Mouse (Mus musculus): ENCODE data around the gene Wfdc6b. TPM values are rescaled to one million over a fixed set of nuclear protein-coding genes. Genes with fewer than 3 reads are reported as not detected.
"Not testable (repeated sequence)": the region's sequence is repeated elsewhere in the genome, so short reads cannot be mapped to it uniquely, and the experiment has no call there.

The Wfdc6b gene
- polyA plus RNA-seq (2015; fragmentation: Nextera tagmentation; extraction: Ambion mirVana): not detected in 2 replicates

DNA sequence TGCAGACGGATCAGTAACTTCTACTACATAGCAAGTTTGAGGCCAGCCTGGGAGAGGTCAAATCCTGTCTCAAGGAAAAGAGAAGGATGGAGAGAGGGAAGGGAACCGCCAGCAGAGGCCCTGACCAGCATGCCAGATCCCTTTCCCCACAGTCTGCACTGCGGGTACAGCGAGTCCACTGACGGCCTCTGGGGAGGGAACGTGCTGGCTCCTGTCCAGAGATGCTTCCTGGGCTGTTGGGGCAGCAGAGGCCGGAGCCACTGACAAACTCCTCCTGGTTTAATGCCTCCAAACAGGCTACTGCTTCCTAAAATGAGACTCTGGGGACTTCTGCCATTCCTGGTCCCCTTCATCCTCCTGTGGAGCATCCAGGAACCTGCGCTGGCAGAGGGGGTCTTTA is at the start of gene Wfdc6b, which contains the start of gene Wfdc8:
Wfdc6b (plus strand) TSS at position 52 of the 400 bp plus-strand sequence.
Wfdc8 (minus strand) TSS at position 156 of the 400 bp plus-strand sequence.
- not testable (repeated sequence) for H3K4me2 ChIP-seq; H3K9ac ChIP-seq; H3K36me3 ChIP-seq; DNase-seq; H3K27ac ChIP-seq; H3K27me3 ChIP-seq; H3K4me1 ChIP-seq (replicated peaks); H3K4me3 ChIP-seq (replicated peaks); H3K9me3 ChIP-seq (replicated peaks); ATAC-seq (ENCODE audit: low read depth)
- 54% methylated on average over 8 of the region's 8 CpGs for WGBS (ENCODE audit: insufficient replicate concordance)

DNA sequence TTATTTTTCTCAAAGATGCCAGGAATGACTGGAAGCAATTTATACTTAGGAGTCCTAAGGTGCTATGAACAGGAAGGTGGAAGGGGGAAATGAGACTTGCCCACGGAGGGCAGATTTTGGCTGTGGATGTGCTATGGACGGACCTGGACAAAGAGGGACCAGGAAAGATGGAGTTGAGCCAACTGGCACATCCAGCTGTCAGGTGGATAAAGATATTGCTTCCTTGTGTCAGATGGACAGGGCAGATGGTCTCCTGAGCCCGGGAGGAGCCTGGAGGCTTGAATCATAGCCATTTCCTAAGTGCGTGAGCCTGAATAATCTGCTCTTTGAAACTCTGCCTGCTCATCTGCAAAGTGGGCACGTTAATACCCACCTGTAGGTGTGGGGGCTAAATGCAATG is 49.0 kb upstream of the Wfdc6b start:
- H3K27ac ChIP-seq: no peak overlapping the region
- 39% methylated on average over 5 of the region's 5 CpGs for WGBS (ENCODE audit: insufficient replicate concordance)
- no peak overlapping the region for H3K9ac ChIP-seq
- H3K4me2 ChIP-seq: no peak overlapping the region
- DNase-seq (no peak), ATAC-seq (ENCODE audit: low read depth) (no peak)
- H3K4me3 ChIP-seq (replicated peaks): no peak overlapping the region
- H3K4me1 ChIP-seq (replicated peaks): no peaks in the 10 kb centered on the region
- no peaks in the 10 kb centered on the region; the same call in 1 of the 2 replicates for H3K9me3 ChIP-seq (replicated peaks)
- no peaks in the 10 kb centered on the region for H3K36me3 ChIP-seq
- H3K27me3 ChIP-seq: peaks cover 49% of the 10 kb centered on the region

DNA sequence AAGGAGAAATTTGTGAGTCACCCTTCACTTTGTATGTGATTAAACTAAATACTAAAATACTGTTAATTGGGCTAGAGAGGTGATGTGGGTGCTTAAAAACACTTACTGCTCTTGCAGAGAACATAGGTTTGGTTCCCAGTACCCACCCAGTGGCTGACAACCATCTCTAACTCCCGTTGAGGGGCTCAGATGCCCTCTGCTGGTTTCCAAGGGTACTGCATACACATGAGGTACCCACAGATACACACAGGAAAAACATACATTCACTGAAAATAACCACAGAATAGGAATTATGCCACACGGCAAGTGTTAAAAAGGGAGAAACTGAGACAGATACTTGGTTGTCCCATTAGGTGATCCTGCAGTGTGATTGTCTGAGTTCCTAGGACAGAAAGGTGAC is 46.3 kb upstream of the Wfdc6b start:
- H3K36me3 ChIP-seq: no peaks in the 10 kb centered on the region
- 48% methylated on average over 2 of the region's 2 CpGs for WGBS (ENCODE audit: insufficient replicate concordance)
- no peak overlapping the region for H3K4me2 ChIP-seq
- no peaks in the 10 kb centered on the region; the same call in 1 of the 2 replicates for H3K9me3 ChIP-seq (replicated peaks)
- H3K4me1 ChIP-seq (replicated peaks): no peaks in the 10 kb centered on the region
- DNase-seq: no peak
- no peak for ATAC-seq (ENCODE audit: low read depth)
- no peak overlapping the region for H3K9ac ChIP-seq
- no peak overlapping the region for H3K4me3 ChIP-seq (replicated peaks)
- peaks cover 37% of the 10 kb centered on the region for H3K27me3 ChIP-seq
- H3K27ac ChIP-seq: no peak overlapping the region

DNA sequence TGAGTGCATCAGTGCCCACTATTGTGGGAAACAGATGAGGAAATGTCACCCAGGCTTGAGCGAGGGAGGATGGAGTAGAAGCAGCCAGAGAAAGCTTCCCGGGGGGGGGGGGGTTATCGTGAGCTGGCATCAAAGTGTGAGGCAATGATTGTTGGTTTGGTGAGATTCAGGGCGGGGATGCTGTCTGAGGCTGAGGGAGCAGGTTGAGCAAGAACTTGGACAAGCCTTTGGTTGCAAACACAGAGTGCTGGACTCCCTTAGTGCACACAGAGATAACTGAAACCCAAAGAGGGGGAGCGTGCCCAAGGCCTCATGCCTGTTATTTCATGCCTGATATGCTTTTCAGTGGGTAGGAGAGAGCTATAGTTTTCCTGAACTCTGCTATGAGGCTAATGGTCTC is 45.9 kb upstream of the Wfdc6b start:
- WGBS (ENCODE audit: insufficient replicate concordance): 61% methylated on average over 5 of the region's 5 CpGs
- Histone ChIP-seq H3K27ac (no peak overlapping the region), H3K36me3 (no peaks in the 10 kb centered on the region), H3K4me2 (no peak overlapping the region), H3K9me3 (replicated peaks) (no peaks in the 10 kb centered on the region; the same call in 1 of the 2 replicates), H3K9ac (no peak overlapping the region), H3K4me1 (replicated peaks) (no peaks in the 10 kb centered on the region), H3K27me3 (peaks cover 32% of the 10 kb centered on the region), H3K4me3 (replicated peaks) (no peak overlapping the region)
- no peak for DNase-seq
- no peak for ATAC-seq (ENCODE audit: low read depth)

DNA sequence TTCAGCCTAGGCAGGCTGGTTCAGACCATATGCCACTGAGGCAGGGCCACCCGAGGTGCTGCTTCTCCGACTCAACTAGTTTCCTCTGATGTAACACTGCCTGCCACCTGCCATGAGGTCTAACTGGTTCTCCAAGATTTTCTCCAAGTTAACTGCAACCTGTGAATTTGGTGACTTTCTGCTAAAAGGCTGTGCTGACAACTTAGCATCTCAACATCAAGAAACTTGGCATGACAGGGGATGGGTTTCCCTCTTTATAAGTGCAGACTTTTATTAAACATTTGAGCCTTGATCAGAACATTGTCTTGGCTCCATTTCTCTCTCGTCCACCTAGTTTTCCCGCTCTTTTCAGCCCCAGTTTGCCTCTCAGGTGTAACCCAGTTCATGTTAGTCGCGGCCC is 40.0 kb upstream of the Wfdc6b start, which contains the start of gene Spint3:
Spint3 (minus strand) TSS at position 101 of the 400 bp plus-strand sequence.
- WGBS (ENCODE audit: insufficient replicate concordance): 59% methylated on average over 6 of the region's 6 CpGs
- H3K9ac ChIP-seq; ATAC-seq (ENCODE audit: low read depth): not testable (repeated sequence)

DNA sequence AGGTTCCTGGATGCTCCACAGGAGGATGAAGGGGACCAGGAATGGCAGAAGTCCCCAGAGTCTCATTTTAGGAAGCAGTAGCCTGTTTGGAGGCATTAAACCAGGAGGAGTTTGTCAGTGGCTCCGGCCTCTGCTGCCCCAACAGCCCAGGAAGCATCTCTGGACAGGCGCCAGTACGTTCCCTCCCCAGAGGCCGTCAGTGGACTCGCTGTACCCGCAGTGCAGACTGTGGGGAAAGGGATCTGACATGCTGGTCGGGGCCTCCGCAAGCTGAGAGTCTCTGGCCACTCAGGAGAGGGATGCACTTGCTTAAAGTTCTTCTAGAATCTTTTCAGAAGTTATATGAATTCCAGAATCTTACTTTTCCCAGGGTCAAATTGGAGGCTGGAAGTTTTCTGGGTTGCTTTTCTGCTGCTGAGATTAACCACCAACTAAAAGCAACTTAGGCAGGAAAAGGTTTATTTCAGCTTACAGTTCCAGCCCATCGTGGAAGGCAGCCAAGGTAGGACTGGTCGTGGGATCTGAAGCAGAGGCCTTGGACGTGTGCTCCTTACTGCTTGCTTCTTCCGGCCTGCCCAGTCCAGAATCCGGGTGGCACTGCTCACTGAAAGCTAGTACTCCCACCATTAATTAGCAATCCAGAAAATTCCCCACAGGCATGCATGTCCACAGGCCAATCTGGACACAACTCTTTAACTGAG is 28.1 kb upstream of the Wfdc6b start, which contains the start of gene Wfdc6a:
Wfdc6a (minus strand) TSS at position 423 of the 701 bp plus-strand sequence.
- not testable (repeated sequence) for H3K27me3 ChIP-seq; DNase-seq; H3K9me3 ChIP-seq (replicated peaks); H3K36me3 ChIP-seq; ATAC-seq (ENCODE audit: low read depth); H3K4me2 ChIP-seq; H3K27ac ChIP-seq; H3K4me1 ChIP-seq (replicated peaks); H3K9ac ChIP-seq; H3K4me3 ChIP-seq (replicated peaks)
- WGBS (ENCODE audit: insufficient replicate concordance): 64% methylated on average over 13 of the region's 13 CpGs

More for the DNA sequence above, 40.0 kb upstream of the Wfdc6b start, which contains the start of gene Spint3:
- not testable (repeated sequence) for H3K4me3 ChIP-seq (replicated peaks); H3K27ac ChIP-seq; DNase-seq; H3K4me1 ChIP-seq (replicated peaks); H3K27me3 ChIP-seq; H3K4me2 ChIP-seq; H3K36me3 ChIP-seq; H3K9me3 ChIP-seq (replicated peaks)

DNA sequence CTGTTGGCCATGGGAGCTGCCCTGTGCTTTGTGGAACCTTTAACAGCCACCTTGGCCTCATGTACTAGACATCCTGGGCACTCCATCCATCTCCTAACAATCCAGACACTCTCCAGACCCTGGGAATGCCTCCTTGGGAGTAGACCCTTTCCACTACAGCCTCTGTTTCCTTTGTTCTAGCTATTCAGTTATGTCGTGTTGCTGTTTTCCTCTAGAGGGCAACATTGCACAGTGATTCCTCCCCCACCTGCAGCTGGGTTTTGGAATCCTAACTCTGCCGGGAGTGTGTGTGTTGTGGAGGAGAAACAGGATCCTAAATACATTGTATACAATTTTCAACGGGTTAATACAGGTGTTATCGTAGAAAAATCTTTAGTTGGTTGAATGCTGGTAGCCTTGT is 21.3 kb upstream of the Wfdc6b start:
- WGBS (ENCODE audit: insufficient replicate concordance): 7% methylated on average over 4 of the region's 4 CpGs
- no peaks in the 10 kb centered on the region for H3K9me3 ChIP-seq (replicated peaks)
- H3K4me3 ChIP-seq (replicated peaks): no peak overlapping the region
- no peak for DNase-seq
- H3K4me2 ChIP-seq: no peak overlapping the region
- H3K36me3 ChIP-seq: no peaks in the 10 kb centered on the region
- no peak overlapping the region for H3K9ac ChIP-seq
- no peak for ATAC-seq (ENCODE audit: low read depth)
- H3K27me3 ChIP-seq: no peaks in the 10 kb centered on the region
- H3K4me1 ChIP-seq (replicated peaks): no peaks in the 10 kb centered on the region
- no peak overlapping the region for H3K27ac ChIP-seq

DNA sequence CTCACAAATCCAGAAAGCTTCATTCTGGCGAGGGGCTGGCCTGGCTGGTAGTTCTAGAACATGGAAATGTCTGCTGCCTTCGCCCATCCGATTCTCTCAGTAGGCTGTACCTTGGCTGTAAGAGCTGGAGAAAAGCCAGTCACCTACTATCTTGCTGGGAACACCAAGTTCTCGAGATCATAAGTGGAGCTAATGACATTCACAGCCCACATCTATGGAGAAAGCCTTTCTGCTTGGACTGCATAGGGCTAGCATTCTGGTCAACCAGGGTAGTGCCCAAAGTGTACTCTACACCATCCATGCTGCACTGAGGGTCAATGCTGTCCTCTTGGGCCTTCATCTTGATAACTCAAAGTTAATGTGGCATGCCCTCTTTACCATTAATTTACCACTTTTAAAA is 19.8 kb upstream of the Wfdc6b start, which contains the start of gene Eppin:
Eppin (minus strand) TSS at position 101 of the 400 bp plus-strand sequence.
- H3K9me3 ChIP-seq (replicated peaks): no peaks in the 10 kb centered on the region

DNA sequence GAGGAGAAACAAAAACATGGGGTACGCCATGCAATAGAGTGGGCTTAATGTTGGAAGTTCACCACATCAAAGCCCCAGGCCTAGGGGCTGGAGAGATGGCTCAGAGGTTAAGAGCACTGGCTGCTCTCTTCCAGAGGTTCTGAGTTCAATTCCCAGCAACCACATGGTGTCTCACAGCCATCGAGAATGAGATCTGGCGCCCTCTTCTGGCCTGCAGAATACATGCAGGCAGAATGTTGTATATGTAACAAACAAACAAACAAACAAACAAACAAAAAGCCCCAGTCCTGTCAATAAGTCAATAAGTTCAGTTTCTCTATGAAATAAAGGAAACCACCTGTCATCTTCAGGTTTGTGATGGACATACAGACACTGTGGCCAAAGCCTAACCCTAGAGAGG is 13.1 kb upstream of the Wfdc6b start:
- 56% methylated on average over 3 of the region's 3 CpGs for WGBS (ENCODE audit: insufficient replicate concordance)
- Histone ChIP-seq H3K27me3 (no peaks in the 10 kb centered on the region), H3K27ac (no peak overlapping the region), H3K4me2 (no peak overlapping the region), H3K36me3 (no peaks in the 10 kb centered on the region), H3K9me3 (replicated peaks) (peaks cover 7% of the 10 kb centered on the region; the same call in 1 of the 2 replicates), H3K4me3 (replicated peaks) (no peak overlapping the region), H3K9ac (no peak overlapping the region), H3K4me1 (replicated peaks) (no peaks in the 10 kb centered on the region)
- DNase-seq (no peak), ATAC-seq (ENCODE audit: low read depth) (no peak)

More for the DNA sequence above, 19.8 kb upstream of the Wfdc6b start, which contains the start of gene Eppin:
- Histone ChIP-seq H3K4me1 (replicated peaks) (no peaks in the 10 kb centered on the region), H3K4me3 (replicated peaks) (no peak within 1 kb of the TSS), H3K36me3 (no peaks in the 10 kb centered on the region), H3K4me2 (no peak within 1 kb of the TSS), H3K27ac (no peak within 1 kb of the TSS), H3K27me3 (no peaks in the 10 kb centered on the region), H3K9ac (no peak within 1 kb of the TSS)
- WGBS (ENCODE audit: insufficient replicate concordance): 45% methylated on average over 4 of the region's 4 CpGs
- DNase-seq (no peak), ATAC-seq (ENCODE audit: low read depth) (no peak)

DNA sequence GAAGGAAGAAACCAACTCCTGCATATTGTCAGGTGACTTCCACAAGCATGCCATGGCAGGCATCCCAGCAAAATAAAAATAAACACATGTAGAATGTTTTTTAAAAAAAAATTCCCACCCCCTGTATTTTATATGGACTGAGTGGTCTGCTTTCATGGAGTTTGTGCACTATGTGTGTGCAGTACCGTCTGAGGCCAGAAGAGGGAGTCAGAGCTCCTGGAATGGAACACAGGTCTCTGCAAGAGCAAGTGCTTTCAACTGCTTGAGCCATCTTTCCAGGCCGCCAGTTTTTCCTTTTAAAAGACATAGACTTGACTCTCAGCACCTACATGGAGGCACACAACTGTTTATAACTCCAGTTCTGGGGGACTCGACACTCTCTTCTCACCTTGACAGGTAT is 9.8 kb upstream of the Wfdc6b start:
- no peak for ATAC-seq (ENCODE audit: low read depth)

DNA sequence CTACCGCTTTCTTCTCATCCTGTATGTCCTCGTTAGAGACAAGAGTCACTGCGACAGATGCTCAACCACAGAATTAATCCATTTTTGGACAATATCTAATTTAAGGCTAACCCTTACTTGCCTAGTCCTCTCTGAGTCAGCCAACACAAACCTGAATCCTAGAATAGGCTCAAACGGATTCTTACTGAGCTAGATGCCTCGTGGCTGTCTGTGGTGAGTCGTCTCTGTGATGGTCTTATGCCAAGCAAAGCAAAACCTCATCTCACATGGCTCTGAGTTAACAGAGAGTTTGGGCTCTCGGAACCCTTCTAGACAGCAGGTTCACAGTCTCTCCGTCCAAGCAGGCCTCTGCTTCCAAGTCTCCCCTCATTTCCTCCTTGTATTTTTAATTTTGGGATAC is 8.9 kb upstream of the Wfdc6b start:
- Histone ChIP-seq H3K4me1 (replicated peaks) (no peaks in the 10 kb centered on the region), H3K4me3 (replicated peaks) (no peak overlapping the region), H3K9me3 (replicated peaks) (peaks cover 7% of the 10 kb centered on the region; the same call in 1 of the 2 replicates), H3K9ac (no peak overlapping the region), H3K27ac (no peak overlapping the region), H3K36me3 (no peaks in the 10 kb centered on the region), H3K4me2 (no peak overlapping the region), H3K27me3 (no peaks in the 10 kb centered on the region)
- 74% methylated on average over 8 of the region's 8 CpGs for WGBS (ENCODE audit: insufficient replicate concordance)
- ATAC-seq (ENCODE audit: low read depth) (no peak), DNase-seq (no peak)

More for the DNA sequence above, 9.8 kb upstream of the Wfdc6b start:
- Histone ChIP-seq H3K4me1 (replicated peaks) (no peaks in the 10 kb centered on the region), H3K4me3 (replicated peaks) (no peak overlapping the region), H3K4me2 (no peak overlapping the region), H3K9ac (no peak overlapping the region), H3K36me3 (no peaks in the 10 kb centered on the region), H3K9me3 (replicated peaks) (peaks cover 7% of the 10 kb centered on the region; the same call in 1 of the 2 replicates), H3K27ac (no peak overlapping the region), H3K27me3 (no peaks in the 10 kb centered on the region)
- no peak for DNase-seq
- 67% methylated on average over 3 of the region's 3 CpGs for WGBS (ENCODE audit: insufficient replicate concordance)

DNA sequence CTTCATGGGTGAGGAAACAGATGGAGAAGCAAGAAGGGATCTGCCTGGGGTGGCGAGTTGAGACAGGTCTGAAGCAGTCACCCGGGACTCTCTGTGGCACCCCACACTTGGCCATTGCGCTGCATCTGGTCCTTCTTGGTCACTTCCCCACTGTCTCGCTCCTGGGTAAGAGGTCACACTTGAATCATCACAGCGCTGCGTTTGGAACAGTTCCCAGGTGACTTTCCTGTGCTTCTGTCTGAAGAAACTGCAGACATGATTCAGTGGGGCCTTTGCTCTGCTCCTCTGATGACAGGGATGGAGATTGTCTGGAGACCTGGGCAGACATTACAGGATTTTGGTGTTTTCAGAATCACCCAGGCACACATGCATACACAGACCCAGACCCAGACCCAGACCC is 4.5 kb upstream of the Wfdc6b start:
- H3K9ac ChIP-seq: no peak overlapping the region
- H3K27ac ChIP-seq: no peak overlapping the region
- H3K27me3 ChIP-seq: no peaks in the 10 kb centered on the region
- 61% methylated on average over 6 of the region's 6 CpGs for WGBS (ENCODE audit: insufficient replicate concordance)
- no peak for DNase-seq
- H3K4me3 ChIP-seq (replicated peaks): no peak overlapping the region
- H3K36me3 ChIP-seq: no peaks in the 10 kb centered on the region
- no peak for ATAC-seq (ENCODE audit: low read depth)
- no peaks in the 10 kb centered on the region for H3K4me1 ChIP-seq (replicated peaks)
- H3K4me2 ChIP-seq: no peak overlapping the region
- no peaks in the 10 kb centered on the region for H3K9me3 ChIP-seq (replicated peaks)

Data from liver, embryonic 13.5 days (tissue).